Mouse (Mus musculus): ENCODE measurements around the gene Gpr12. TPM values are rescaled to one million over a fixed set of nuclear protein-coding genes. Genes with fewer than 3 reads are reported as not detected.
A peak's percentile ranks its signal among the peaks of the same experiment; 100 is the strongest.

The Gpr12 gene
- polyA plus RNA-seq (2016; fragmentation: Nextera tagmentation; extraction: Ambion mirVana): 0.93 and 1.1 TPM in 2 replicates

DNA sequence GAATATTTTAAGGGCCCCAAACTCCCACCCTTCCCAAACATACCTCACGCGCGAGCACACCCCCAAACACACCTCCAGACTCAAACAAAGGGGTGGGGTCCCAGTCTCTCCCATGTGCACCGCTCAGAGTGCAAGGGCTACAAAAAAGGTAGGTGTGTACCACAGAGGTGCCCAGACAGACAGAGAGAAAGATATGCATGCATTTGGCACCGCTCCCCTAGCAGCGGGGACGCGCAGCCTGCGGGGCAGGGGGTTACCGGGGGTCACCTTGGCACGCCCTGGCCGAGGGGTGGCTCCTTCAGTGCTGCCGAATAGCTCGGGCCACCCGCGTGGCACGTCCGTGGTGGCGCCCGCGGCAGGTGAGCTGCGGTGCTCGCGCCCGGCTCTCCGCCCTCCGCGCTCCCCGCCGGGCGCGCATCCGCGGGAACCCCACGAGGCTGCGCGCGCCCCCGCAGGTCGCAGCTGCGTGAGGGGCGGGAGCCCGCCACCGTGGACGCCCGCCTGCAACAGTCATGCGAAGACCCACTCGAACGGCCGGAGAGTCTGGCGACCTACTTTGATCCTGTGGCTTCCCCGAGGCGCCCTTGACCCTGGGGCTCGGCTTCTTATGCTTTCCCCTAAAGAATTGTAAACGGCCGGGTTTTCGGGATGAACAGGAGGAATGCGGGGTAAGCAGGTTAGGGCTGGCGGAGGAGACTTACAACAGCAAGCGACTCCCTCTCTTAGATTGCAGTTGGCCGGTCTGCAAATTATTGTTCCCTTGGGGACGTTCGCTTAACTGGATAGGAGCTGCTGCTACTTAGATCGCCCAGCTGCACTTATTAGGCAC, at the start of gene Gpr12:
Gene Gpr12, minus strand, starts transcription at position 762 of the 829 bp plus-strand sequence.
- H3K36me3 ChIP-seq (replicated peaks): no peaks in the 10 kb centered on the region
- H3K27ac ChIP-seq: no peak within 1 kb of the TSS
- H3K4me3 ChIP-seq (replicated peaks): peak within 1 kb of the TSS; percentile 60
- no peaks in the 10 kb centered on the region for H3K9me3 ChIP-seq
- 1% methylated on average over 63 of the region's 64 CpGs for WGBS
- H3K9ac ChIP-seq: peak within 1 kb of the TSS; percentile 60
- peaks cover 10% of the 10 kb centered on the region; the same call in 1 of the 2 replicates for H3K4me1 ChIP-seq
- peaks cover 67% of the 10 kb centered on the region for H3K27me3 ChIP-seq
- peak; percentile 73 for ATAC-seq (ENCODE audit: low FRiP score)
- H3K4me2 ChIP-seq: peak within 1 kb of the TSS; percentile 96

DNA sequence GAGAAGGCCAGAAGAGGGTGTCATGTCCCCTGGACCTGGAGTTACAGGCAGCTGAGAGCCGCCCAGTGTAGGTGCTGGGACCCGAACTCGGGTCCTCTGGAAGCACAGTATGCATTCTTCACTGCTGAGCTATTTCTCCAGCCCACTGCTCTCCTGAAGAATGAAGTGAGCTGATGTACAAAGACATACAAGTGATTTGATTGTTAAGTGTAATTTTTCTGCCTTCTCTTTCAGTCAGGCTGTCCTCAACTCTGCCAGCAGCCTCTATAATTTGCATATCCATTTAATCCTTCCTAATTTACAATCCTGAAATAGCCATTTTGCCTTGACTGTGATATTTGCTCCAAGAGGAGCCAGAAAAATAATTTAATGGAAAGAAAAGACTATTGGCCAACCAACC, 46.6 kb upstream of the Gpr12 start:
- no peak overlapping the region for H3K27ac ChIP-seq
- H3K9ac ChIP-seq: no peak overlapping the region
- no peaks in the 10 kb centered on the region for H3K27me3 ChIP-seq
- WGBS: 84% methylated on average over 3 of the region's 3 CpGs
- H3K9me3 ChIP-seq: no peaks in the 10 kb centered on the region
- H3K36me3 ChIP-seq (replicated peaks): no peaks in the 10 kb centered on the region
- ATAC-seq (ENCODE audit: low FRiP score): no peak
- H3K4me3 ChIP-seq (replicated peaks): no peak overlapping the region
- H3K4me2 ChIP-seq: no peak overlapping the region
- no peaks in the 10 kb centered on the region for H3K4me1 ChIP-seq

DNA sequence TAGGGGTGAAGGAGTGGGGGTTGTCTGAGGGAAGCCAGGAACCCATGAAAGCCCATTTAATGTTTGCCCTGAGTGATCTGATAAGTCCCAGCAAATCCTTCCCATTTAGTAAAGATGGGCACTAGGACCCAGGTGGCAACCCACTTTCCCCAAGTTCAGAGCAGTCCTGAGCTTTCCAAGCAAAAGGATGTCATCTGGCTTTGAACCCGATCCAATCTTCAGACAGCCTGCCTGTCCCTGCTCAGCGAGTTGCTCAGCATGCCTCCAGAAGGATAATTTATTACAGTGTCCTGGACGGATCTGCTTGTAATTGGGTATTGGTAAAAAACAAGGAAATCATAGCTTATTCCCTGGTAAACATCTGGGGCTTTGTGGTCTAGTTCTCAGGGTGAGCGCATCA, 45.9 kb upstream of the Gpr12 start:
- no peak overlapping the region for H3K4me2 ChIP-seq
- H3K9ac ChIP-seq: no peak overlapping the region
- no peak overlapping the region for H3K27ac ChIP-seq
- H3K9me3 ChIP-seq: no peaks in the 10 kb centered on the region
- no peaks in the 10 kb centered on the region for H3K4me1 ChIP-seq
- no peak for ATAC-seq (ENCODE audit: low FRiP score)
- H3K36me3 ChIP-seq (replicated peaks): no peaks in the 10 kb centered on the region
- H3K4me3 ChIP-seq (replicated peaks): no peak overlapping the region
- H3K27me3 ChIP-seq: no peaks in the 10 kb centered on the region
- WGBS: 47% methylated on average over 4 of the region's 4 CpGs

DNA sequence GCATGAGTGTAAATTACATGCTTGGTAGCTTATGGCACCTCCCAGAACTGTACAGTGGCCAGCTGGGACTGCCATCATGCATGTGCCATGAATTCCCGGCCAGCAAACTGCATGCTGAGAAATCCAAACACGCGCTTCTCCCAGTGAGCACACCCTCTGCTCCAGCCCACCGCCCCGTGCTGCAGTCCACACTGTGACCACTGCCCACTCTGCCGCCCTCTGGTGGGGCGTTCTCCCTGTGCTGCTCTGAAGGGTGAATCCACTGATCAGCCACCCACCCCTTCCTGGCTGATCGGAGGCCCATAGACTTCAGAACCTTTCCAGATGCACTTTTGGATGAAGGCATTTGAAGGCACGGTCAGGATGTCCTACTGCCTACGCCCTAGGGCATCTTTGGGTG, 44.6 kb upstream of the Gpr12 start:
- 82% methylated on average over 10 of the region's 10 CpGs for WGBS
- Histone ChIP-seq H3K4me3 (replicated peaks) (no peak overlapping the region), H3K9me3 (no peaks in the 10 kb centered on the region), H3K36me3 (replicated peaks) (no peaks in the 10 kb centered on the region), H3K4me1 (no peaks in the 10 kb centered on the region), H3K27ac (no peak overlapping the region), H3K4me2 (no peak overlapping the region), H3K9ac (no peak overlapping the region), H3K27me3 (no peaks in the 10 kb centered on the region)
- no peak for ATAC-seq (ENCODE audit: low FRiP score)

DNA sequence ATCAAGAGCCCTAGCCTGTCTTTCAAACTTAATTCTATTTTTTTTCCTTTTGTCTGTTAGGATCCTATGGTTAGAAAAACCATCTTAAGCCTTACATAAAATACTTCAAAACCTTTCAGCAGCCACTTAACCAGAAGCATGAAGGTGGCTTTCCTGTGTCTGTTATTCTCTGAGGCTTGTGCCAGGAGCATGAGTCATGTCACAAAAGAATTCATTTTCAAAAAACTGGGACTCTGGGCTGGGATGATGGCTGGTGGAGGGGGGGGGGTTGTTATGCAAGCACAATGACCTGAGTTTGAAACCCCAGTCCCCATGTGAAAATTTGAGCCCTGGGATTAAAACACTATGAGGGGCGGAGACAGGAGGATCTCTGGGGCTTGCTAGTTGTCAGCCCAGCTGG, 43.8 kb upstream of the Gpr12 start:
- Histone ChIP-seq H3K4me1 (no peaks in the 10 kb centered on the region), H3K4me3 (replicated peaks) (no peak overlapping the region), H3K9ac (no peak overlapping the region), H3K27ac (no peak overlapping the region), H3K4me2 (no peak overlapping the region), H3K36me3 (replicated peaks) (no peaks in the 10 kb centered on the region), H3K27me3 (no peaks in the 10 kb centered on the region), H3K9me3 (no peaks in the 10 kb centered on the region)
- ATAC-seq (ENCODE audit: low FRiP score): no peak
- 88% methylated on average over 1 of the region's 1 CpGs for WGBS

DNA sequence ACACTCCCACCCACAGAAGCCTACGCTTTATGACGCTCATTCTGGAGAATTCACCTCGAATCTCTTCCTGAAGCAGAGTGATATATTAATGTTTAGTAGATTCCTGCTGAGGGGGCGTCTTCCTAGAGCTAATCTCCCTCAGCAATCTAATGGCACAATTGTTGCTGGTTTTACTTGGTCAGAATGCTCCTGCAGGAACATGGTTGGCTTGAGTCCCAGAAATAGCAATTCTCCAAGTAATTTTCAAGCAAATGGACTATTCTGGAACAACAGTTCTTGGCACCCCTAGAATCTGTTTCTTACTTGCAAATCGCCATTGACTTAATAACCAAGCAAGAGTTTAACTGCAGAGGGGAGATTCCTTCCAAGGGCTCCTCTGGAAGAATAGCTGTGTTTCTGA, 42.9 kb upstream of the Gpr12 start:
- no peak for ATAC-seq (ENCODE audit: low FRiP score)
- no peaks in the 10 kb centered on the region for H3K9me3 ChIP-seq
- no peaks in the 10 kb centered on the region for H3K27me3 ChIP-seq
- H3K4me3 ChIP-seq (replicated peaks): no peak overlapping the region
- H3K27ac ChIP-seq: no peak overlapping the region
- no peak overlapping the region for H3K9ac ChIP-seq
- no peak overlapping the region for H3K4me2 ChIP-seq
- H3K36me3 ChIP-seq (replicated peaks): no peaks in the 10 kb centered on the region
- H3K4me1 ChIP-seq: no peaks in the 10 kb centered on the region
- 69% methylated on average over 5 of the region's 5 CpGs for WGBS

DNA sequence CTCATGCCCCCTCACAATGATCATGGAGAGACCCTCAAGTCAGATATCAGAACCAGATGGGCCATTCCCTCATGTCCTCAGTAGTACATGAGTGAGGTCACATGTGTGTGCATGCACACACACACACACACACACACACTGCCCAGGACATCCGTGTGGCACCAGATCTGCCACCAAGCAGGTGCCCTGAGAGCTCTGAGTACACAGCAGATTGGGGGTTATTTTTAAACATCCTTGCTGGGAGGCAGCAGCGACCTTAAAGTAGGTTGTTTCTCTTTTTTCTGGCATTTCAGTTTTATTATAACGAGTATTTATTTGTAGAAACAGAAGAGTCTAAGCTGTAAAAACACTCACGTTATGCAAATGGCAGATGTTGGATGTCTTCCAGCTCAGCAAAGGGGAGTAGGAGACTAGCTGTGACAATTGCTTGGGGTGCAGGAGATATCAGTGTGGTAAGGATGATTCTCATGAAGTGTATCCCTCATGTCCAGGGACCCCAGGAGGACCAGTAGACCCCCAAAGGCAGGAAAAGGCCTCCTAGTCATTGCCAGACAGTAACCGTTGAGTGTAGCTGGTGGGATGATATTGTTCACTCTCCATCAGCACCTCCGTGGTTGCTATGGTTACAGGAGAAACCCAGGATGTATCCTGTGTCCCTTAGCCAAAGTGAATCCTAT, 40.7 kb upstream of the Gpr12 start:
- no peaks in the 10 kb centered on the region for H3K4me1 ChIP-seq
- no peak overlapping the region for H3K4me2 ChIP-seq
- H3K27ac ChIP-seq: no peak overlapping the region
- no peaks in the 10 kb centered on the region for H3K27me3 ChIP-seq
- no peak overlapping the region for H3K9ac ChIP-seq
- no peak for ATAC-seq (ENCODE audit: low FRiP score)
- H3K9me3 ChIP-seq: no peaks in the 10 kb centered on the region
- 69% methylated on average over 6 of the region's 6 CpGs for whole genome bisulfite sequencing
- H3K4me3 ChIP-seq (replicated peaks): no peak overlapping the region
- no peaks in the 10 kb centered on the region for H3K36me3 ChIP-seq (replicated peaks)

DNA sequence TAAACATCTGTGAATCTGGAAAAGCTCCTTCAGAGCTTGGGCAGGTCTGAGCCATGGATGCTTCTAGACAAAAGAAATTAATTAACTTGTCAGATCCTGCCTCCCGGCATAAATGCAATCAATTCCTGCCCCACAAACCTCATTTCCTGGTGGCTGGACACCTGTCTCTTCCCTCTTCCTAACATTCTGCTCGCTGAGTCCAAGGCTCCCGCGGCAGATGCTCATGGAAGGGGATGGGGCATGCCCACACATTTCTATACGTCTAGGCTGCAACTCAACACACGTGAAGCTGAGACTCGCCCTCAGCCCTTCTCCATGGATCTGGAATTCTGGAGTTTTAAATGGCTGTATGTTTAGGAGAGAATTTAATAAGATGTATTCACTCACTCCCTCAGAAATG, 26.8 kb upstream of the Gpr12 start:
- no peak overlapping the region for H3K4me2 ChIP-seq
- H3K9me3 ChIP-seq: 0 out of 2 replicates have a peak, but pooled peaks cover 2% of the 10 kb centered on the region
- ATAC-seq (ENCODE audit: low FRiP score): no peak
- H3K4me3 ChIP-seq (replicated peaks): no peak overlapping the region
- peaks cover 16% of the 10 kb centered on the region for H3K4me1 ChIP-seq
- H3K36me3 ChIP-seq (replicated peaks): no peaks in the 10 kb centered on the region
- no peak overlapping the region for H3K27ac ChIP-seq
- H3K27me3 ChIP-seq: no peaks in the 10 kb centered on the region
- 61% methylated on average over 7 of the region's 7 CpGs for WGBS
- no peak overlapping the region for H3K9ac ChIP-seq

DNA sequence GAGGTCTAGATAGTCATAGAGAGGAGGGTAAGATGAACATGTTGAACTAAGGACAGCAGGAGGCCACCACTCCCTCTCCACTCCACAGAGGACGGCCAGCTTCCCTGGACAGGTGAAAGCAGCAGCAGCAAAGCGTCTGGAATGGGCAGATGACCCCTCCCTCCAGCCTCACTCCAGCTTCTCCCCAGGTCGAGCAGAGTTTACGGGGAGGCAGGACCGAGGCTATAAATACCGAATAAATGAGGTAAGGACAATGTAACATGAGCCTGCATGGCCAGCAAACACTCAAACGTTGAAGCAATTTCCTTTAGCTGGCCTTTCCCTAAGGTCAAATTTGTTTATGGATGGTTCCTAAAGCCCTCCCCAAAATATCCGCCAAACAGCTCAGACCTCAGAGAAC, 26.0 kb upstream of the Gpr12 start:
- Histone ChIP-seq H3K4me2 (no peak overlapping the region), H3K4me1 (peaks cover 16% of the 10 kb centered on the region), H3K4me3 (replicated peaks) (no peak overlapping the region), H3K27ac (no peak overlapping the region), H3K27me3 (no peaks in the 10 kb centered on the region), H3K9ac (no peak overlapping the region), H3K9me3 (0 out of 2 replicates have a peak, but pooled peaks cover 2% of the 10 kb centered on the region), H3K36me3 (replicated peaks) (no peaks in the 10 kb centered on the region)
- 44% methylated on average over 8 of the region's 8 CpGs for WGBS
- no peak for ATAC-seq (ENCODE audit: low FRiP score)

DNA sequence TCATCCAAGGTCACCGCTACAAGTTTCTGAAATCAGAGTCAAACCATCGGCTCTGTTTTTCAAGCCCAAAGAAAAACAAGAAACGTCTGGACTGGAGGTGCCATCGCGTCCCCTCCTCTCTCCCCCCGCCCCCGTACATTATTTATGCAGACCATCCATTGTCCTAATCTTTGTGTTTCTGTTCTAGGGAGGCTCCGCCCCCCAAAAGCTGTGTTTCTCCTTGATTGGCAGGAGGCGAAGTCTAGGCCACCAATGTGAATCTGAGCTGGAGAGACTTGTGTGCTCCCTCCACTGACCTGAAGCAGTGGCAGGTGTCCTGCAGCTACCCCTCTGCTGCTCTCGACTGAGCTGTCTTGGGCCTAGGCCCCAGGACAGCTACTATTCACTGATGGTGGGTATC, 24.6 kb upstream of the Gpr12 start:
- no peak overlapping the region for H3K4me3 ChIP-seq (replicated peaks)
- H3K9me3 ChIP-seq: 0 out of 2 replicates have a peak, but pooled peaks cover 2% of the 10 kb centered on the region
- WGBS: 59% methylated on average over 10 of the region's 10 CpGs
- H3K4me1 ChIP-seq: peaks cover 16% of the 10 kb centered on the region
- ATAC-seq (ENCODE audit: low FRiP score): no peak
- H3K27me3 ChIP-seq: no peaks in the 10 kb centered on the region
- no peak overlapping the region for H3K9ac ChIP-seq
- H3K36me3 ChIP-seq (replicated peaks): no peaks in the 10 kb centered on the region
- H3K27ac ChIP-seq: no peak overlapping the region
- H3K4me2 ChIP-seq: no peak overlapping the region

DNA sequence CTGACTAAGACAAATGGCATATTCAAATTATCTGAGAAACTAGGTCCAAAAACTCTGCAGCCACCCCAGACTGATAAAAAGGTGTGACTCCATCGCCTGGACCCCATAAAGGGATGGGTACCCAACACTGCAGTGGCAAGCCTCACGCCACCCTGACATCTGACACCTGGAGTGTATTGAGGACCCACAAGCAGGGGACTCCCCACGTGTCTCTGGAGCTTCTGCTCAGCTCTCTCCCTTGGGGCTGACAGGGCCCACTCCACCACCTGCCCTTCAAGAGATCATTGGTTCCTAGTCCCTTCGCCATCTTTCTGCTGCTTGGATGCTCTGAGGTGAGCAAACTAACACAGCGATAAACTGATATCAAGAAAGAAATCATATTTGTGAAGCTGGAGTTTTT, 22.8 kb upstream of the Gpr12 start:
- Histone ChIP-seq H3K9me3 (no peaks in the 10 kb centered on the region), H3K4me1 (peaks cover 16% of the 10 kb centered on the region), H3K9ac (no peak overlapping the region), H3K27ac (no peak overlapping the region), H3K36me3 (replicated peaks) (no peaks in the 10 kb centered on the region), H3K27me3 (no peaks in the 10 kb centered on the region), H3K4me2 (no peak overlapping the region), H3K4me3 (replicated peaks) (no peak overlapping the region)
- WGBS: 74% methylated on average over 5 of the region's 5 CpGs
- ATAC-seq (ENCODE audit: low FRiP score): no peak

DNA sequence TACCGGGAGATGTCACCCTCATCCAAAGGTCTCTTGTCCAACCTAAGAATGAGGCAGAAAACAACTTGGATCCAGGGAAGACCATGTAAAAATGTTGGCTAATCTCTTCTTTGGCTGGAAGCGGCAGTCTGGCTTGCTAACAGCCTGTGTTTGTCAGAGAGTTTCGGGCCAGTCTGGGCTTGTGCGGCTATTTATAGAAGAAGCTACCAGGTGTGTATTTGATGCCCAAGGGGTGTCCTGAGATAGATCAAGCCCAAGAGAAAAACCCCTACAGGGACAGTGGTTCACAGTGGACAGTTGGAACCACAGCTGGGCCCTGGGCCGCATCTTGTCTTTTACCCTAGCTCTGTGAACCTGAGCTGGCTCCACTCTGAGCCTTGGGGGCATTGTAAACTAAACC, 21.9 kb upstream of the Gpr12 start:
- no peak overlapping the region for H3K4me3 ChIP-seq (replicated peaks)
- WGBS: 92% methylated on average over 5 of the region's 5 CpGs
- H3K4me2 ChIP-seq: no peak overlapping the region
- no peaks in the 10 kb centered on the region for H3K9me3 ChIP-seq
- H3K4me1 ChIP-seq: peaks cover 16% of the 10 kb centered on the region
- no peak overlapping the region for H3K9ac ChIP-seq
- ATAC-seq (ENCODE audit: low FRiP score): no peak
- H3K36me3 ChIP-seq (replicated peaks): no peaks in the 10 kb centered on the region
- H3K27me3 ChIP-seq: no peaks in the 10 kb centered on the region
- H3K27ac ChIP-seq: no peak overlapping the region

DNA sequence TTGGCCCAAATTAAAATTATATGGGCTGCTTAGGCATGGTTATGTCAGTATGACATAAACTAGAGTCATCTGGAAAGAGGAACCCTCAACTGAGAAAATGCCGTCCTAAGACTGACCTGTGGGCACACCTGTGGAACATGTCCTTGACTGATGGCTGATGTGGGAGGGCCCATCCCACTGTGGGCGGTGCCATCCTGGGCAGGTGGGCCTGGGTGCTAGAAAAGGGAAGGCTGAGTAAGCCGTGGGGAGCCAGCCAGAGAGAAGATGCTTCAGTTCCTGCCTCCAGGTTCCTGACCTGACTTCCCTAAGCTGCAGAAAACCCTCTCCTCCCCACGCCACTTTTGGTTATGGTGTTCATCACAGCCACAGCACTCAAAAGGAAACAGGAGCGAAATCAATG, 21.2 kb upstream of the Gpr12 start:
- no peak overlapping the region for H3K4me3 ChIP-seq (replicated peaks)
- H3K9me3 ChIP-seq: no peaks in the 10 kb centered on the region
- no peak overlapping the region for H3K9ac ChIP-seq
- no peak overlapping the region for H3K4me2 ChIP-seq
- no peak for ATAC-seq (ENCODE audit: low FRiP score)
- H3K4me1 ChIP-seq: peaks cover 12% of the 10 kb centered on the region
- WGBS: 82% methylated on average over 5 of the region's 5 CpGs
- no peaks in the 10 kb centered on the region for H3K27me3 ChIP-seq
- no peak overlapping the region for H3K27ac ChIP-seq
- H3K36me3 ChIP-seq (replicated peaks): no peaks in the 10 kb centered on the region

Data from forebrain, embryonic 12.5 days (tissue).